In the genomic region with DNA sequence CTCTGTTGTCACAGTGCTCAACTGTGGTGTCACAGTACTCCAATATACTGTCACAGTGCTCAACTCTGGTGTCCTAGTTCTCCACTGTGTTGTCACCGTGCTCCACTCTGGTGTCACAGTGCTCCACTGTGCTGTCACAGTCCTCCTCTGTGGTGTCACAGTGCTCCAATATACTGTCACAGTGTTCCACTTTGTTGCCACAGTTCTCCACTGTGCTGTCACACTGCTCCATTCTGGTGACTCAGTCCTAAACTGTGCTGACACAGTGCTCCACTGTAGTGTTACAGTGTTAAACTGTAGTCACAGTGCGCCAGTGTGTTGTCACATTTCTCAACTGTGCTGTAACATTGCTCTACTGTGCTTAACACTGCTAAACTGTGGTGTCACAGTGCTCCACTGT, we compare ENCODE assay signal across 10 mouse cellular contexts.
A peak's percentile ranks its signal among the peaks of the same experiment; 100 is the strongest.
DNase-seq lines count a peak whose midpoint lies in the region; ATAC-seq and TF ChIP-seq lines count a peak whose summit lies in the region.
"Had no signal": no experiment of that assay in that cellular context is flagged by ENCODE, and none has a peak within 500 bp of the region (broad histone marks: within the 10 kb centered on the region; RNA-seq: fewer than 3 reads in every experiment).

No protein-coding gene starts in this region.

- H3K9ac ChIP-seq in heart, embryonic 16.5 days (ENCODE audit: low read length), result no peak overlapping the region
- H3K9ac ChIP-seq in hindbrain, embryonic 13.5 days, result no peak overlapping the region

- POLR2A ChIA-PET in Patski (lab: Charles Lee), result no interaction called here

- no peak overlapping the region for H3K4me3 ChIP-seq in heart, embryonic 16.5 days (ENCODE audit: low read length)
- no peak overlapping the region for H3K4me3 ChIP-seq in hindbrain, embryonic 13.5 days

- no peaks in the 10 kb centered on the region for H3K4me1 ChIP-seq in heart, embryonic 16.5 days (ENCODE audit: control insufficient read depth, insufficient read depth, low read length)
- H3K4me1 ChIP-seq in hindbrain, embryonic 13.5 days (replicated peaks), result no peaks in the 10 kb centered on the region

- WGBS in heart, embryonic 16.5 days, result 42% methylated on average over 2 of the region's 2 CpGs
- WGBS in hindbrain, embryonic 13.5 days, result 59% methylated on average over 2 of the region's 2 CpGs

- H3K27me3 ChIP-seq in heart, embryonic 16.5 days (ENCODE audit: control insufficient read depth, insufficient read depth, low read length), result no peaks in the 10 kb centered on the region
- H3K27me3 ChIP-seq in Patski, result no peaks in the 10 kb centered on the region
- no peaks in the 10 kb centered on the region for H3K27me3 ChIP-seq in hindbrain, embryonic 13.5 days
- H3K27me3 ChIP-seq: CH12.LX had no signal

- DNase-seq in heart, adult 18-20 months, result no peak
- no peak for DNase-seq in Patski (ENCODE audit: low read depth, low spot score)
- no peak for DNase-seq in cerebellum, postnatal 25 days
- DNase-seq in cerebellum, postnatal 10 days, result no peak
- no peak for DNase-seq in layer of hippocampus, postnatal 10 days (ENCODE audit: low spot score in 2 of 2)
- DNase-seq: adrenal gland, postnatal 14 days had no signal

- CTCF ChIA-PET in Patski (lab: Charles Lee), result no interaction called here

- H3K4me2 ChIP-seq in heart, embryonic 16.5 days (ENCODE audit: low read depth, low read length), result no peak overlapping the region
- no peak overlapping the region for H3K4me2 ChIP-seq in hindbrain, embryonic 13.5 days

- ATAC-seq in heart, embryonic 16.5 days (replicated peaks; ENCODE audit: extremely low read depth, insufficient read depth, low FRiP score), result peak; percentile 25
- peak; percentile 15 for ATAC-seq in Patski
- peak; percentile 44 for ATAC-seq in hindbrain, embryonic 13.5 days (ENCODE audit: low FRiP score)
- peak; percentile 6; the same call in 1 of the 2 replicates for ATAC-seq in megakaryocyte progenitor cell, adult 5-6 weeks (replicated peaks; ENCODE audit: poor library complexity)

- TF ChIP-seq CTCF in Patski (IDR thresholded peaks at IDR 0.05), result no peak

- H3K9me3 ChIP-seq in heart, embryonic 16.5 days (replicated peaks; ENCODE audit: control insufficient read depth, low read length), result peaks cover 43% of the 10 kb centered on the region
- H3K9me3 ChIP-seq in hindbrain, embryonic 13.5 days, result peaks cover 76% of the 10 kb centered on the region

- in situ Hi-C loops in Patski (cut with MboI; ENCODE audit: low pct_unique_long_range_greater_than_20kb), result no loop called here

- no peak overlapping the region for H3K27ac ChIP-seq in heart, embryonic 16.5 days (ENCODE audit: low read length)
- no peak overlapping the region for H3K27ac ChIP-seq in hindbrain, embryonic 13.5 days

- H3K36me3 ChIP-seq in heart, embryonic 16.5 days (ENCODE audit: control insufficient read depth, insufficient read depth), result no peaks in the 10 kb centered on the region
- peaks cover 10% of the 10 kb centered on the region for H3K36me3 ChIP-seq in hindbrain, embryonic 13.5 days
